Mouse (Mus musculus): ENCODE data around the gene Rps11.
"Not testable (repeated sequence)": the region's sequence is repeated elsewhere in the genome, so short reads cannot be mapped to it uniquely, and the experiment has no call there.

Rps11 gene

DNA sequence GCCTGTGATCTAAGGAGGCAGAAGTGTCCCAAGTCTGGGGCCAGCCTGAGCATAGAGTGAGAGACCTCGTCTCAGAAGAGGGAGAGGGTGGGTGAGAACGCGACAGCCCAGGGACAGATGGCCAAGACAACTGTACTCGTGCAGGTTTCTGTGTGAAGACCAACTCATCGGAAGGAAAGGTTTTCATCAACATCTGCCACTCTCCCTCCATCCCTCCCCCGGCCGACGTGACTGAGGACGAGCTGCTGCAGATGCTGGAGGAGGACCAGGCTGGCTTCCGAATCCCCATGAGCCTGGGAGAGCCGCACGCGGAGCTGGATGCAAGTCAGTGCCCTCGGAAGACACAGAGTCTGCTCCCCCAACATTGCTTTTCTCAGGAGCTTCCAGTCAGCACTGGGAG, 33.2 kb upstream of the Rps11 start:
- Histone ChIP-seq H3K9me3 (ENCODE audit: low read length) (no peaks in the 10 kb centered on the region), H3K4me1 (replicated peaks; ENCODE audit: low read depth, low read length) (peaks cover 39% of the 10 kb centered on the region), H3K36me3 (ENCODE audit: insufficient read depth, low read length) (peaks cover 38% of the 10 kb centered on the region), H3K4me3 (replicated peaks; ENCODE audit: low read length) (no peak overlapping the region), H3K27me3 (ENCODE audit: insufficient read depth, low read length) (peaks cover 1% of the 10 kb centered on the region; the same call in 1 of the 2 replicates)
- TF ChIP-seq NANOG (IDR thresholded peaks at IDR 0.05; ENCODE audit: borderline replicate concordance, low read length) (no peak), POU5F1 (IDR thresholded peaks at IDR 0.05; ENCODE audit: borderline replicate concordance, low read length) (no peak)

DNA sequence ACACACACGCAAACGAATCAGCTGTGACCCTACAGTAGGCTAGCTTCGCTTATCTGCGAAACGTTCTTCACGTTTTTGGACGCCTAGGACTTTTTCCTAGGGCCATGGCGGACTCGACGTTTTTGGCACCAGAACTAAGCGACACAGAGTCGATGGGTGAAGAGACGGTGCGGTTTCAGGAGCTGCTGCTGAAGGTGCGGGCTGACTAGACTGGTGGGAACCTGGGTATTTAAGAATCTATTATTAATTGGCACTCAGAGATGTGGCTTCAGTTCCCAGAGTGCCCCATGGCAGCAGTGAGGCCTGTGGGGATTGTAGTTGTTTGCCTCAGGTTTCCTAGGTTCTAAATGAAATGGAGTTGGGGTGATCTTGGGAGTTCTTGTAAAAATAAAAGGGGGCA, 32.0 kb upstream of the Rps11 start:
- H3K9me3 ChIP-seq (ENCODE audit: low read length), result no peaks in the 10 kb centered on the region
- no peaks in the 10 kb centered on the region for H3K27me3 ChIP-seq (ENCODE audit: insufficient read depth, low read length)
- H3K36me3 ChIP-seq (ENCODE audit: insufficient read depth, low read length), result peaks cover 48% of the 10 kb centered on the region
- TF ChIP-seq POU5F1 (IDR thresholded peaks at IDR 0.05; ENCODE audit: borderline replicate concordance, low read length) (no peak), NANOG (IDR thresholded peaks at IDR 0.05; ENCODE audit: borderline replicate concordance, low read length) (no peak), CTCF (conservative IDR thresholded peaks at IDR 0.05; ENCODE audit: low read length) (no peak)
- peak overlapping the region; percentile 51 for H3K4me3 ChIP-seq (replicated peaks; ENCODE audit: low read length)
- H3K4me1 ChIP-seq (replicated peaks; ENCODE audit: low read depth, low read length), result peaks cover 41% of the 10 kb centered on the region

DNA sequence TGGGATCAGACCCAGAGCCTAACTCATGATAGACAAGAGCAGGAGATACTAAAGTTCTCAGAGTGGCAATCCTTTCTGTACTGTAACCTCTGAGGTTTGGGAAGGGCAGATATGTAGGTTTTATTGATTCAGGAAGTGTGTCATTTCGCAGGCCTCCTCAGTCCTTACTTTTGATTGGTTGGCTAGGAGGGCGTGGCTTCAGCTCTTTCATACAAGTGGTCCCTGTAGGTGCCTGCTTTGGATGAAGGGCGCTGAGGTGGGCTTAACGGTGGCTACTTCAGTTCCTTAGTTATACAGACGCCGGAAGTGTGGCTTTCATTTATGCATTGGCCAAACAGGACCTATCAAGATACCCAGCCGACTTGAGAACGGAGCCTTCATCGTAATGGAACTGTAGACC, 31.4 kb upstream of the Rps11 start:
- H3K27me3 ChIP-seq (ENCODE audit: insufficient read depth, low read length), result no peaks in the 10 kb centered on the region
- H3K9me3 ChIP-seq (ENCODE audit: low read length), result no peaks in the 10 kb centered on the region
- H3K4me1 ChIP-seq (replicated peaks; ENCODE audit: low read depth, low read length), result peaks cover 47% of the 10 kb centered on the region
- H3K36me3 ChIP-seq (ENCODE audit: insufficient read depth, low read length), result peaks cover 50% of the 10 kb centered on the region
- peak overlapping the region; percentile 51 for H3K4me3 ChIP-seq (replicated peaks; ENCODE audit: low read length)
- TF ChIP-seq NANOG (IDR thresholded peaks at IDR 0.05; ENCODE audit: borderline replicate concordance, low read length), result no peak
- no peak for TF ChIP-seq CTCF (conservative IDR thresholded peaks at IDR 0.05; ENCODE audit: low read length)
- TF ChIP-seq POU5F1 (IDR thresholded peaks at IDR 0.05; ENCODE audit: borderline replicate concordance, low read length), result no peak

DNA sequence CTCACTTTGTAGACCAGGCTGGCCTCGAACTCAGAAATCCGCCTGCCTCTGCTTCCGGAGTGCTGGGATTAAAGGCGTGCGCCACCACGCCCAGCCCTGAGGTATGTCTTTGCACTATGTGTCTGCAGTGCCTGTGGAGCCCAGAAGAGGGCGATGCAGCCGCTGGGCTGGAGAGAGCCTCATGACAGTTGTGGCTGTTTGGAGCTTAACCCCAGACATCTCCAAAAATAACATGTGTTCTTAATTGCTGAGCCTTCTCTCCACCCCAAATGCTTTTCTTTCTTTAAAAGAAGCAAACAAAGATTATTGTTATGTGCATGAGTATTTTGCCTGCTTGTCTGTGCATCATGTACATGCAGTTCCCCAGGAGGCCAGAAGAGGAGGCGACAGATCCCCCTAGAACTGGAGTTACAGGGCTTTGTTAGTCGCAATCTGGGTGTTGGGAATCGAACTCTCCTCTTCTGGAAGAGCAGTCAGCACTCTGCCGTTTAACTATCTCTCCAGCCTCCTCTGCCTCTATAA, 30.8 kb upstream of the Rps11 start:
- H3K36me3 ChIP-seq (ENCODE audit: insufficient read depth, low read length), result peaks cover 45% of the 10 kb centered on the region
- H3K9me3 ChIP-seq (ENCODE audit: low read length), result no peaks in the 10 kb centered on the region
- peaks cover 52% of the 10 kb centered on the region for H3K4me1 ChIP-seq (replicated peaks; ENCODE audit: low read depth, low read length)
- H3K27me3 ChIP-seq (ENCODE audit: insufficient read depth, low read length), result no peaks in the 10 kb centered on the region
- H3K4me3 ChIP-seq (replicated peaks; ENCODE audit: low read length), result peak overlapping the region; percentile 89
- TF ChIP-seq CTCF (conservative IDR thresholded peaks at IDR 0.05; ENCODE audit: low read length), result peak; percentile 69
- no peak for TF ChIP-seq NANOG (IDR thresholded peaks at IDR 0.05; ENCODE audit: borderline replicate concordance, low read length)

DNA sequence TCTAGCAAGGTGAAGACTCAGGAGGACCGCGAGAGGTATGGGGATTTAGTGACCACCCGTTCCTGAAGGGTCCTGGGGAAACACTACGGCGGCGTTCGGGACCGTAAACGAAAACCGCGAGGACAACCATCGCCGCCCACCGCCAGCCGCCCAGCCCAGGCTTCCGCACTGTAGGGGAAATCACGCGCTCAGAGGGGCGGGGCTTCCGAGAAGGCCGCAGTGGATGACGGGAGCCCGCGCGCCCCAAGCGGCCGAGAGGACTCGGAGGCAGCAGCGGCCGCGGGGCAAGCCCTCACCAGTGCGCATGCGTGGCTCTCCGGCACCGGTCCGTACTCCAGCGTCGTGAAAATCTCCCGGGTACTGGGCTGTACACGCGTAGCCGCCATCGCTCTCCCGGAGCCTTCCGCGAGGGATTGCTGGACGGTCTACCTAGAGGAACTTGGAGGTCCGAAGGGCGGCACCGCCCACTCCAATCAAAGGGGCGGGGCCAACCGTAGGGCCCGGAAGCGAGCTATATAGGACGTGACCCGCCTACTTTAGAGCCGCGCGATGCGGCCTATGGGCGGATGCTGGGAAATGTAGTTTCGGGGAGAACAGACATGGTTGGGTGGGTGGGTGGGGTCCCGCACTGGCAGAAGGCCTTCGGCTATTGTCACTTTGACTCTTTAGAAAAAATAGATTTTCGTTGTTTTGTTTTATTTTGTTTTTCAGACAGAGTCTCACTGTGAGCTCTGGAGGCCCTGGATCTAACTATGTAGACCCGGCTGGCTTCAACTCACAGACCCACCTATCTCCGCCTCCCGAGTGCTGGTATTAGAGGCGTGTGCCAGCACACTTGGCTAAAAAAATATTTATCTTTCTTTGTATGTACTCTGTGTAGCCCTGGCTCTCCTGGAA, 30.1 kb upstream of the Rps11 start, which contains the start of the genes Pih1d1 and Aldh16a1:
Gene Pih1d1, plus strand, starts transcription at position 208 of the 897 bp plus-strand sequence.
Gene Aldh16a1, minus strand, starts transcription at position 489 of the 897 bp plus-strand sequence.
- Histone ChIP-seq H3K9me3 (ENCODE audit: low read length) (no peaks in the 10 kb centered on the region), H3K4me3 (replicated peaks; ENCODE audit: low read length) (peak within 1 kb of the TSS; percentile 89), H3K27me3 (ENCODE audit: insufficient read depth, low read length) (no peaks in the 10 kb centered on the region), H3K36me3 (ENCODE audit: insufficient read depth, low read length) (peaks cover 45% of the 10 kb centered on the region), H3K4me1 (replicated peaks; ENCODE audit: low read depth, low read length) (peaks cover 59% of the 10 kb centered on the region)
- no peak for TF ChIP-seq CTCF (conservative IDR thresholded peaks at IDR 0.05; ENCODE audit: low read length)

DNA sequence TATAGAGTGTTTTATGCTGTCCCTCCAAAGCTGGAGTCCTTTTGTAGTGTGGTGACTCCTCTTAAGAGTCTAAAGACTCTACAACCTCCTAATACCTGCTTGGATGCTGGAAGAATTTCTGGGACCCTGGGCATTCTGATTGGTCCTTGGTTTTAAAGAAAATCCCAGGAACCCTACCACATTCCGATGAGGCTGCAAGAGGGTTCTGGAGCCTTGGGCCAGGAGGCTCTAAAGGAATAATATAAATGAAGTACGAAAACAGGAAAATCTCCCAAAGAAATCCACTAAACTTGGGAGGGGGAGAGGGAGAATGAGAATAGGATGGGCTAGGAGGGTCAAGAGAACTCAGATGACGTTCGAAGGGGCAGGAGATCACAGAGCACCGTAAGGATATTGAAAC, 29.3 kb upstream of the Rps11 start:
- H3K4me1 ChIP-seq (replicated peaks; ENCODE audit: low read depth, low read length), result peaks cover 62% of the 10 kb centered on the region
- H3K27me3 ChIP-seq (ENCODE audit: insufficient read depth, low read length), result no peaks in the 10 kb centered on the region
- no peak for TF ChIP-seq POU5F1 (IDR thresholded peaks at IDR 0.05; ENCODE audit: borderline replicate concordance, low read length)
- TF ChIP-seq NANOG (IDR thresholded peaks at IDR 0.05; ENCODE audit: borderline replicate concordance, low read length), result no peak
- TF ChIP-seq CTCF (conservative IDR thresholded peaks at IDR 0.05; ENCODE audit: low read length), result no peak
- H3K9me3 ChIP-seq (ENCODE audit: low read length), result no peaks in the 10 kb centered on the region
- H3K4me3 ChIP-seq (replicated peaks; ENCODE audit: low read length), result peak overlapping the region; percentile 89
- H3K36me3 ChIP-seq (ENCODE audit: insufficient read depth, low read length), result peaks cover 46% of the 10 kb centered on the region

DNA sequence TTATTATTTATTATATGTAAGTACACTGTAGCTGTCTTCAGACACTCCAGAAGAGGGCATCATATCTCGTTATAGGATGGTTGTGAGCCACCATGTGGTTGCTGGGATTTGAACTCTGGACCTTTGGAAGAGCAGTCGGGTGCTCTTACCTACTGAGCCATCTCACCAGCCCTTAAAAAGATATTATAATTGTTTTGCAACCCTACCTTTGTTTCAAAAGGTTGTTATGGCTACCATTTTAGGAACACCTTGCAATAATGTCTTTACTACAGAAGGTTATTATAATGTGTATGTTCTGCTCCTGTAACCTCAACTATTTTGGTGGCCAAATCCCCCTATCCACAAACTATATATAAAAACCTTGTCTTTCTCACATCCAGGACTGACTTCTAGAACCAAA, 28.8 kb upstream of the Rps11 start:
- Histone ChIP-seq H3K4me3 (replicated peaks; ENCODE audit: low read length) (peak overlapping the region; percentile 89), H3K4me1 (replicated peaks; ENCODE audit: low read depth, low read length) (peaks cover 59% of the 10 kb centered on the region), H3K36me3 (ENCODE audit: insufficient read depth, low read length) (peaks cover 46% of the 10 kb centered on the region)
- not testable (repeated sequence) for H3K27me3 ChIP-seq (ENCODE audit: insufficient read depth, low read length); H3K9me3 ChIP-seq (ENCODE audit: low read length)

DNA sequence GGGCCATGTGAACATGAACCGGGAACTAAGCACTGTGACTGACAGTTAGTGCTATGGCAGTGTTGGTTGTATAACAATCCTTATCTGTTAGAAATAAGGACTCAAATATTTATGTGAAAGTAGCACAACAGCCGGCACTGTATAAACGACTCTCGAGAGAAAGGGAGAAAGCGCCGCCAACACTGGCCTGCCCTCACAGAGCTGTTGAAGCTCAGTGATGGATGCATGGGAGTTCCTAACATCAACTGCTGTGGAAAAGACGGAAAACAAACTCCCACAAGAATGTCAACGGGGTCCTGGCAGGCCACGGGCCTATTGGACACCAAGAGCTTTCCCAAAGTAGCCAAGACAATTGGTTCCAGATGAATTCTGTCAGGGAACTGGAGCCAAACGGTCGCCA, 27.1 kb upstream of the Rps11 start:
- Histone ChIP-seq H3K4me3 (replicated peaks; ENCODE audit: low read length) (no peak overlapping the region), H3K27me3 (ENCODE audit: insufficient read depth, low read length) (no peaks in the 10 kb centered on the region), H3K36me3 (ENCODE audit: insufficient read depth, low read length) (peaks cover 54% of the 10 kb centered on the region), H3K4me1 (replicated peaks; ENCODE audit: low read depth, low read length) (peaks cover 53% of the 10 kb centered on the region), H3K9me3 (ENCODE audit: low read length) (no peaks in the 10 kb centered on the region)
- TF ChIP-seq NANOG (IDR thresholded peaks at IDR 0.05; ENCODE audit: borderline replicate concordance, low read length), result no peak

DNA sequence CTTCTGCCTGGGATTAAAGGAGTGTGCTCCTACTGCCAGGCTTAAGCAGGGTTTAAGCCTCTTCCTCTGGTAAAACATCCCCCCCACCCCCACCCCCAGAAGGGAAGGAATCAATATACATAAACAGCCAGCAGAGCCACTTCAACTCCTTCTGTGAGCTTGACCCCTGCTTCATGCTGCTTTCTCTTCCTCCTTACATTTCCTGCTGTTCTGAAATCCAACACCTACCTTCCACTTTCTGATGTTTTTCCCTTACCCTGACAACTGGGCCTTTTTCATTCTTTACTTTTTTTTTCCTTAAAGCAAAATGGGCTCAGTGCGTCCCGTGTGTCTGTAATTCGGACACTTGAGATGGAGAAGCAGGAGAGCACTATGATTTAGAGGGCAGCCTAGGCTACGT, 26.1 kb upstream of the Rps11 start:
- H3K36me3 ChIP-seq (ENCODE audit: insufficient read depth, low read length), result peaks cover 63% of the 10 kb centered on the region
- peaks cover 43% of the 10 kb centered on the region for H3K4me1 ChIP-seq (replicated peaks; ENCODE audit: low read depth, low read length)
- no peaks in the 10 kb centered on the region for H3K27me3 ChIP-seq (ENCODE audit: insufficient read depth, low read length)
- no peak overlapping the region for H3K4me3 ChIP-seq (replicated peaks; ENCODE audit: low read length)
- H3K9me3 ChIP-seq (ENCODE audit: low read length), result no peaks in the 10 kb centered on the region
- no peak for TF ChIP-seq NANOG (IDR thresholded peaks at IDR 0.05; ENCODE audit: borderline replicate concordance, low read length)
- TF ChIP-seq POU5F1 (IDR thresholded peaks at IDR 0.05; ENCODE audit: borderline replicate concordance, low read length), result no peak
- no peak for TF ChIP-seq CTCF (conservative IDR thresholded peaks at IDR 0.05; ENCODE audit: low read length)
